ENCODE assay signal across 21 mouse cellular contexts in genomic region chr6:143431896-143432450, GRCm38 (mm10).
DNase-seq lines count a peak whose midpoint lies in the region; TF ChIP-seq lines count a peak whose summit lies in the region.
"Had no signal": no experiment of that assay in that cellular context is flagged by ENCODE, and none has a peak within 500 bp of the region (broad histone marks: within the 10 kb centered on the region; RNA-seq: fewer than 3 reads in every experiment).

No protein-coding gene starts in this region.

- TF ChIP-seq EP300 in heart, adult 2 months (IDR thresholded peaks at IDR 0.05; ENCODE audit: insufficient read depth, low read depth, low read length): no peak

- no peaks in the 10 kb centered on the region for H3K36me3 ChIP-seq in heart, adult 2 months (ENCODE audit: control insufficient read depth, insufficient read depth, low read length)
- H3K36me3 ChIP-seq: embryonic facial prominence, embryonic 10.5 days; forebrain, embryonic 15.5 days; limb, embryonic 10.5 days; midbrain, embryonic 10.5 days; stomach, embryonic 15.5 days had no signal

- TF ChIP-seq POLR2A in heart, adult 2 months (IDR thresholded peaks at IDR 0.05; ENCODE audit: insufficient read depth, low read depth, low read length): no peak

- H3K4me3 ChIP-seq in heart, adult 2 months: no peak overlapping the region
- H3K4me3 ChIP-seq: embryonic facial prominence, embryonic 10.5 days; forebrain, embryonic 15.5 days; limb, embryonic 10.5 days; midbrain, embryonic 10.5 days; stomach, embryonic 15.5 days had no signal

- no peaks in the 10 kb centered on the region for H3K27me3 ChIP-seq in heart, adult 2 months (ENCODE audit: control insufficient read depth, insufficient read depth, low read length)
- H3K27me3 ChIP-seq: forebrain, embryonic 15.5 days; stomach, embryonic 15.5 days had no signal

- intact Hi-C loops in heart, adult 2 months (cut with DNase I): no loop called here

- WGBS in heart, adult 2 months: 81% methylated on average over 13 of the region's 13 CpGs

- no peak overlapping the region for H3K9ac ChIP-seq in heart, adult 2 months (ENCODE audit: low read depth, low read length)
- H3K9ac ChIP-seq: forebrain, embryonic 15.5 days; lung, embryonic 14.5 days; stomach, embryonic 15.5 days had no signal

- no peaks in the 10 kb centered on the region for H3K79me2 ChIP-seq in heart, adult 2 months (replicated peaks; ENCODE audit: control insufficient read depth, insufficient read depth, low read length)

- DNase-seq in heart, adult 11 months: peak; percentile 65
- no peak for DNase-seq in heart, adult 2 months
- DNase-seq in right cerebral cortex, adult 18-20 months: peak; percentile 90
- no peak for DNase-seq in right cerebral cortex, postnatal 4 days
- peak; percentile 51 to 87 for DNase-seq in left cerebral cortex, adult 9 months (ENCODE audit: low spot score in 2 of 2)
- DNase-seq in cerebellum, adult 9-11 months: no peak
- DNase-seq in embryo, embryonic 10.5 days (ENCODE audit: low spot score): no peak
- DNase-seq in cerebellum, adult 11-12 months: no peak
- DNase-seq: cerebellum, postnatal 25 days; gastrocnemius, postnatal 14 days; heart, postnatal 14 days; kidney, adult 2 months; kidney, postnatal 14 days; lung, embryonic 14.5 days; lung, postnatal 4 days; thymus, postnatal 14 days had no signal

- no peaks in the 10 kb centered on the region for H3K4me1 ChIP-seq in heart, adult 2 months (ENCODE audit: control insufficient read depth, insufficient read depth, low read length)
- H3K4me1 ChIP-seq: embryonic facial prominence, embryonic 10.5 days; forebrain, embryonic 15.5 days; limb, embryonic 10.5 days; stomach, embryonic 15.5 days had no signal

- H3K27ac ChIP-seq in heart, adult 2 months: no peak overlapping the region
- H3K27ac ChIP-seq: embryonic facial prominence, embryonic 10.5 days; forebrain, embryonic 15.5 days; limb, embryonic 10.5 days; midbrain, embryonic 10.5 days; stomach, embryonic 15.5 days had no signal

- TF ChIP-seq CTCF in heart, adult 2 months (IDR thresholded peaks at IDR 0.05): no peak

Comparison
In these comparisons a context has a peak if more than half of its experiments do, and no peak if none do; other contexts are left out.
1. DNase-seq: peak in heart, adult 11 months (single experiment), right cerebral cortex, adult 18-20 months (single experiment) and left cerebral cortex, adult 9 months (2 of 2); none in heart, adult 2 months (0 of 2), right cerebral cortex, postnatal 4 days (single experiment), cerebellum, adult 9-11 months (single experiment), embryo, embryonic 10.5 days (single experiment) and cerebellum, adult 11-12 months (single experiment).